Comparison of ENCODE assay signal across 17 mouse cellular contexts in genomic region chr10:110899744-110900501, GRCm38 (mm10). TPM values are rescaled to one million over a fixed set of nuclear protein-coding genes. Genes with fewer than 3 reads are reported as not detected.
A peak's percentile ranks its signal among the peaks of the same experiment; 100 is the strongest.
DNase-seq lines count a peak whose midpoint lies in the region; ATAC-seq and TF ChIP-seq lines count a peak whose summit lies in the region.
"Had no signal": no experiment of that assay in that cellular context is flagged by ENCODE, and none has a peak within 500 bp of the region (broad histone marks: within the 10 kb centered on the region; RNA-seq: fewer than 3 reads in every experiment).

No protein-coding gene starts in this region.

- peak in 1 of 2 experiments; percentile 14 for DNase-seq in heart, adult 2 months
- no peak for DNase-seq in heart, adult 8-10 months (ENCODE audit: low spot score)
- peak; percentile 45 for DNase-seq in midbrain, embryonic 11.5 days (ENCODE audit: low spot score, missing footprints)
- DNase-seq in gonadal fat pad, adult 2 months (ENCODE audit: low read depth) = peak; percentile 87
- peak; percentile 23 for DNase-seq in yolk sac, embryonic 10.5 days (ENCODE audit: low spot score)
- DNase-seq: cerebellum, postnatal 36 days; gastrocnemius, postnatal 10 days; kidney, adult 8-10 months; liver; right cerebral cortex, postnatal 14 days; thymus, postnatal 36 days had no signal

- no peak overlapping the region for H3K4me3 ChIP-seq in heart, adult 2 months
- H3K4me3 ChIP-seq in midbrain, embryonic 11.5 days (ENCODE audit: low read depth, low read length) = no peak overlapping the region
- H3K4me3 ChIP-seq in midbrain, embryonic 16.5 days (ENCODE audit: low read depth, low read length) = no peak overlapping the region
- H3K4me3 ChIP-seq in hindbrain, embryonic 16.5 days (ENCODE audit: low read length) = no peak overlapping the region
- H3K4me3 ChIP-seq: embryonic facial prominence, embryonic 13.5 days; forebrain, embryonic 15.5 days; hindbrain, embryonic 12.5 days had no signal

- no peaks in the 10 kb centered on the region for H3K4me1 ChIP-seq in heart, adult 2 months (ENCODE audit: control insufficient read depth, insufficient read depth, low read length)
- H3K4me1 ChIP-seq in midbrain, embryonic 11.5 days (ENCODE audit: control insufficient read depth, insufficient read depth, low read length) = no peaks in the 10 kb centered on the region
- H3K4me1 ChIP-seq in midbrain, embryonic 16.5 days (ENCODE audit: control insufficient read depth, insufficient read depth, low read length) = no peaks in the 10 kb centered on the region
- H3K4me1 ChIP-seq in hindbrain, embryonic 16.5 days (ENCODE audit: control insufficient read depth, insufficient read depth, low read depth, low read length) = no peaks in the 10 kb centered on the region
- H3K4me1 ChIP-seq: embryonic facial prominence, embryonic 13.5 days; forebrain, embryonic 15.5 days; hindbrain, embryonic 12.5 days had no signal

- no peak for TF ChIP-seq CTCF in heart, adult 2 months (IDR thresholded peaks at IDR 0.05)

- intact Hi-C loops in heart, adult 2 months (cut with DNase I) = loop anchor here (5.0 kb wide), 1 partner anchor 58 kb away; no protein-coding TSS in a partner anchor

- no peak for TF ChIP-seq POLR2A in heart, adult 2 months (IDR thresholded peaks at IDR 0.05; ENCODE audit: insufficient read depth, low read depth, low read length)

- WGBS in heart, adult 2 months = 61% methylated on average over 13 of the region's 13 CpGs
- 51% methylated on average over 13 of the region's 13 CpGs for WGBS in midbrain, embryonic 11.5 days
- WGBS in midbrain, embryonic 16.5 days = 52% methylated on average over 13 of the region's 13 CpGs
- WGBS in hindbrain, embryonic 16.5 days = 78% methylated on average over 13 of the region's 13 CpGs

- no peak overlapping the region for H3K4me2 ChIP-seq in midbrain, embryonic 11.5 days
- no peak overlapping the region for H3K4me2 ChIP-seq in midbrain, embryonic 16.5 days (ENCODE audit: low read length)
- H3K4me2 ChIP-seq in hindbrain, embryonic 16.5 days (ENCODE audit: low read length) = no peak overlapping the region
- H3K4me2 ChIP-seq: embryonic facial prominence, embryonic 13.5 days; forebrain, embryonic 15.5 days; hindbrain, embryonic 12.5 days had no signal

- ATAC-seq in midbrain, embryonic 11.5 days (ENCODE audit: low FRiP score) = no peak
- ATAC-seq in midbrain, embryonic 16.5 days = no peak
- ATAC-seq in hindbrain, embryonic 16.5 days = no peak
- ATAC-seq: forebrain, embryonic 15.5 days had no signal

- no peak for TF ChIP-seq EP300 in heart, adult 2 months (IDR thresholded peaks at IDR 0.05; ENCODE audit: insufficient read depth, low read depth, low read length)

- peak overlapping the region; percentile 20 for H3K27ac ChIP-seq in heart, adult 2 months
- H3K27ac ChIP-seq in midbrain, embryonic 11.5 days (ENCODE audit: low read depth, low read length) = no peak overlapping the region
- no peak overlapping the region for H3K27ac ChIP-seq in midbrain, embryonic 16.5 days (ENCODE audit: low read length)
- H3K27ac ChIP-seq in hindbrain, embryonic 16.5 days (ENCODE audit: low read depth, low read length) = no peak overlapping the region
- H3K27ac ChIP-seq: embryonic facial prominence, embryonic 13.5 days; forebrain, embryonic 15.5 days; hindbrain, embryonic 12.5 days had no signal

- H3K27me3 ChIP-seq in heart, adult 2 months (ENCODE audit: control insufficient read depth, insufficient read depth, low read length) = no peaks in the 10 kb centered on the region
- no peaks in the 10 kb centered on the region for H3K27me3 ChIP-seq in midbrain, embryonic 11.5 days (ENCODE audit: control insufficient read depth, insufficient read depth, low read length)
- no peaks in the 10 kb centered on the region for H3K27me3 ChIP-seq in midbrain, embryonic 16.5 days (ENCODE audit: control insufficient read depth, insufficient read depth, low read depth, low read length)
- H3K27me3 ChIP-seq in hindbrain, embryonic 16.5 days (replicated peaks; ENCODE audit: control insufficient read depth, insufficient read depth, low read length) = no peaks in the 10 kb centered on the region
- H3K27me3 ChIP-seq: embryonic facial prominence, embryonic 13.5 days; forebrain, embryonic 15.5 days; hindbrain, embryonic 12.5 days had no signal

- H3K9ac ChIP-seq in heart, adult 2 months (ENCODE audit: low read depth, low read length) = no peak overlapping the region
- H3K9ac ChIP-seq in midbrain, embryonic 11.5 days (ENCODE audit: low read length) = no peak overlapping the region
- H3K9ac ChIP-seq in midbrain, embryonic 16.5 days (ENCODE audit: low read depth, low read length) = no peak overlapping the region
- H3K9ac ChIP-seq in hindbrain, embryonic 16.5 days (ENCODE audit: low read depth, low read length) = no peak overlapping the region
- H3K9ac ChIP-seq: embryonic facial prominence, embryonic 13.5 days; forebrain, embryonic 15.5 days; hindbrain, embryonic 12.5 days had no signal

- no peaks in the 10 kb centered on the region for H3K79me2 ChIP-seq in heart, adult 2 months (replicated peaks; ENCODE audit: control insufficient read depth, insufficient read depth, low read length)

- H3K36me3 ChIP-seq in heart, adult 2 months (ENCODE audit: control insufficient read depth, insufficient read depth, low read length) = no peaks in the 10 kb centered on the region
- H3K36me3 ChIP-seq in midbrain, embryonic 11.5 days (ENCODE audit: control insufficient read depth, insufficient read depth, low read length) = no peaks in the 10 kb centered on the region
- H3K36me3 ChIP-seq in midbrain, embryonic 16.5 days (ENCODE audit: control insufficient read depth, insufficient read depth, low read length) = no peaks in the 10 kb centered on the region
- no peaks in the 10 kb centered on the region for H3K36me3 ChIP-seq in hindbrain, embryonic 16.5 days (ENCODE audit: control insufficient read depth, insufficient read depth, low read length)
- H3K36me3 ChIP-seq: embryonic facial prominence, embryonic 13.5 days; forebrain, embryonic 15.5 days; G1E; hindbrain, embryonic 12.5 days had no signal

- no peaks in the 10 kb centered on the region for H3K9me3 ChIP-seq in midbrain, embryonic 11.5 days (ENCODE audit: control insufficient read depth, low read length)
- H3K9me3 ChIP-seq in midbrain, embryonic 16.5 days (replicated peaks; ENCODE audit: control insufficient read depth, low read length, poor library complexity, severe bottlenecking) = no peaks in the 10 kb centered on the region
- H3K9me3 ChIP-seq in hindbrain, embryonic 16.5 days (ENCODE audit: control insufficient read depth, low read length) = no peaks in the 10 kb centered on the region
- H3K9me3 ChIP-seq: forebrain, embryonic 15.5 days; G1E; hindbrain, embryonic 12.5 days had no signal

RNA-seq across cellular contexts. Expression of gene Csrp2, which starts 19.7 kb away (rescaled TPM):
- total RNA-seq in heart, adult 2 months (2021) = 10 to 100 TPM; 37.0 to 41.6 TPM
- 39.3 and 39.5 TPM in 2 replicates for polyA plus RNA-seq in heart, adult 2 months (2012; rRNA removed)
- total RNA-seq in heart, adult 8-10 months (2022) = 10 to 100 TPM; 17.3 to 22.3 (median 21.3) TPM
- 165 and 166 TPM in 2 replicates for polyA plus RNA-seq in midbrain, embryonic 11.5 days (2014; fragmentation: Nextera tagmentation; extraction: Ambion mirVana)
- 105 and 111 TPM in 2 replicates for polyA plus RNA-seq in midbrain, embryonic 16.5 days (2015; fragmentation: Nextera tagmentation; extraction: Ambion mirVana)
- 26.2 and 36.6 TPM in 2 replicates for polyA plus RNA-seq in gonadal fat pad, adult 2 months (2012; rRNA removed)
- 120 and 121 TPM in 2 replicates for polyA plus RNA-seq in hindbrain, embryonic 16.5 days (2015; fragmentation: Nextera tagmentation; extraction: Ambion mirVana)
- polyA plus RNA-seq: G1E had no signal
